Comparison of ENCODE assay signal across 8 mouse cellular contexts in genomic region chr7:107593904-107594303, GRCm38 (mm10). TPM values are rescaled to one million over a fixed set of nuclear protein-coding genes. Genes with fewer than 3 reads are reported as not detected.
DNase-seq lines count a peak whose midpoint lies in the region; ATAC-seq lines count a peak whose summit lies in the region.

No protein-coding gene starts in this region.

- 30% methylated on average over 7 of the region's 7 CpGs for WGBS in forebrain, embryonic 11.5 days
- WGBS in forebrain, embryonic 16.5 days, result 32% methylated on average over 7 of the region's 7 CpGs

- H3K36me3 ChIP-seq in forebrain, embryonic 11.5 days (ENCODE audit: control insufficient read depth, insufficient read depth, low read length), result no peaks in the 10 kb centered on the region
- H3K36me3 ChIP-seq in forebrain, embryonic 16.5 days (ENCODE audit: control insufficient read depth, insufficient read depth), result no peaks in the 10 kb centered on the region
- no peaks in the 10 kb centered on the region for H3K36me3 ChIP-seq in splenic B cell, adult 2 months (ENCODE audit: control insufficient read depth, insufficient read depth, low read length, poor library complexity, severe bottlenecking)

- no peak overlapping the region; the same call in 1 of the 2 replicates for H3K9ac ChIP-seq in forebrain, embryonic 11.5 days (ENCODE audit: low read length)
- H3K9ac ChIP-seq in forebrain, embryonic 16.5 days (replicated peaks; ENCODE audit: low read depth, low read length), result no peak overlapping the region

- H3K9me3 ChIP-seq in forebrain, embryonic 11.5 days (ENCODE audit: control insufficient read depth, low read length), result no peaks in the 10 kb centered on the region
- no peaks in the 10 kb centered on the region for H3K9me3 ChIP-seq in forebrain, embryonic 16.5 days (ENCODE audit: control insufficient read depth, low read length)

- H3K4me2 ChIP-seq in forebrain, embryonic 11.5 days (ENCODE audit: low read depth, low read length, severe bottlenecking), result peak overlapping the region; percentile 77; the same call in 1 of the 2 replicates
- no peak overlapping the region; the same call in 1 of the 2 replicates for H3K4me2 ChIP-seq in forebrain, embryonic 16.5 days (ENCODE audit: low read length)

- ATAC-seq in forebrain, embryonic 11.5 days (replicated peaks; ENCODE audit: low FRiP score), result no peak
- ATAC-seq in forebrain, embryonic 16.5 days, result no peak
- ATAC-seq in hematopoietic stem cell, adult 5-6 weeks (replicated peaks in 1 of 2; ENCODE audit: insufficient read depth in 1 of 2, low FRiP score in 2 of 2, low TSS enrichment in 1 of 2, low read depth in 1 of 2, poor library complexity in 2 of 2, severe bottlenecking in 2 of 2), result peak; percentile 56 to 59

- no peaks in the 10 kb centered on the region; the same call in 1 of the 2 replicates for H3K27me3 ChIP-seq in forebrain, embryonic 11.5 days (ENCODE audit: control insufficient read depth, insufficient read depth, low read length)
- H3K27me3 ChIP-seq in forebrain, embryonic 16.5 days (replicated peaks; ENCODE audit: control insufficient read depth, insufficient read depth, low read length), result 0 out of 2 replicates have a peak, but pooled peaks cover 4% of the 10 kb centered on the region
- no peaks in the 10 kb centered on the region for H3K27me3 ChIP-seq in splenic B cell, adult 2 months (ENCODE audit: control insufficient read depth, insufficient read depth, low read length, poor library complexity, severe bottlenecking)

- DNase-seq in forebrain, embryonic 11.5 days (ENCODE audit: low spot score), result no peak
- peak; percentile 51 for DNase-seq in lung, postnatal 36 days
- DNase-seq in splenic B cell, adult 2 months (ENCODE audit: low read depth, low spot score), result peak; percentile 83
- DNase-seq in left cerebral cortex, adult 11 months (ENCODE audit: low spot score), result no peak
- no peak for DNase-seq in cerebellum, adult 11 months

- no peak overlapping the region for H3K27ac ChIP-seq in forebrain, embryonic 11.5 days (ENCODE audit: low read depth, low read length)
- no peak overlapping the region for H3K27ac ChIP-seq in forebrain, embryonic 16.5 days (ENCODE audit: low read length)
- H3K27ac ChIP-seq in brown adipose tissue, adult 24 weeks (replicated peaks; ENCODE audit: low read depth, low read length), result no peak overlapping the region

- no peak overlapping the region for H3K4me3 ChIP-seq in forebrain, embryonic 11.5 days (ENCODE audit: low read depth, low read length)
- no peak overlapping the region for H3K4me3 ChIP-seq in forebrain, embryonic 16.5 days (replicated peaks; ENCODE audit: low read length)
- H3K4me3 ChIP-seq in brown adipose tissue, adult 24 weeks (ENCODE audit: insufficient read depth, low read depth, low read length), result 0 out of 2 replicates have a peak overlapping the region, but pooled peaks have one; percentile 65

- peaks cover 2% of the 10 kb centered on the region; the same call in 1 of the 2 replicates for H3K4me1 ChIP-seq in forebrain, embryonic 11.5 days (replicated peaks; ENCODE audit: control insufficient read depth, insufficient read depth, low read length)
- H3K4me1 ChIP-seq in forebrain, embryonic 16.5 days (replicated peaks; ENCODE audit: control insufficient read depth, insufficient read depth, low read length), result peaks cover 8% of the 10 kb centered on the region
- H3K4me1 ChIP-seq in brown adipose tissue, adult 24 weeks (ENCODE audit: control insufficient read depth, insufficient read depth, insufficient read length, low read length), result no peaks in the 10 kb centered on the region

RNA-seq across cellular contexts. Expression of gene Ppfibp2, which starts 1.1 kb away (rescaled TPM):
- polyA plus RNA-seq in forebrain, embryonic 11.5 days (2014; fragmentation: Nextera tagmentation; extraction: Ambion mirVana), result 3.2 and 4.2 TPM in 2 replicates
- 1.5 and 1.7 TPM in 2 replicates for polyA plus RNA-seq in forebrain, embryonic 16.5 days (2015; fragmentation: Nextera tagmentation; extraction: Ambion mirVana)
- 1.7 TPM in 2 replicates for polyA plus RNA-seq in brown adipose tissue, adult 24 weeks (2012; ENCODE audit: insufficient read depth, insufficient read length, missing spikeins)
- 13.7 and 14.3 TPM in 2 replicates for total RNA-seq in hematopoietic stem cell, adult 5-6 weeks (2017)

RNA-seq across cellular contexts. Expression of gene Olfml1, which starts 26.7 kb away (rescaled TPM):
- 5.6 and 6.9 TPM in 2 replicates for polyA plus RNA-seq in forebrain, embryonic 11.5 days (2014; fragmentation: Nextera tagmentation; extraction: Ambion mirVana)
- polyA plus RNA-seq in forebrain, embryonic 16.5 days (2015; fragmentation: Nextera tagmentation; extraction: Ambion mirVana), result 2.6 and 4.5 TPM in 2 replicates
- polyA plus RNA-seq in brown adipose tissue, adult 24 weeks (2012; ENCODE audit: insufficient read depth, insufficient read length, missing spikeins), result 4.7 and 7.1 TPM in 2 replicates
- 0.31 TPM in 1 of 2 replicates, not detected in the other for total RNA-seq in hematopoietic stem cell, adult 5-6 weeks (2017)

RNA-seq across cellular contexts. Expression of gene 5330417H12Rik, which starts 31.1 kb away (rescaled TPM):
- polyA plus RNA-seq in forebrain, embryonic 11.5 days (2014; fragmentation: Nextera tagmentation; extraction: Ambion mirVana), result not detected in 2 replicates
- polyA plus RNA-seq in forebrain, embryonic 16.5 days (2015; fragmentation: Nextera tagmentation; extraction: Ambion mirVana), result not detected in 2 replicates
- not detected in 2 replicates for polyA plus RNA-seq in brown adipose tissue, adult 24 weeks (2012; ENCODE audit: insufficient read depth, insufficient read length, missing spikeins)
- total RNA-seq in hematopoietic stem cell, adult 5-6 weeks (2017), result not detected in 2 replicates

Comparison
In these comparisons a context has a peak if more than half of its experiments do, and no peak if none do; other contexts are left out.
1. ATAC-seq: peak in hematopoietic stem cell, adult 5-6 weeks (2 of 2); none in forebrain, embryonic 11.5 days (single experiment) and forebrain, embryonic 16.5 days (single experiment).
2. DNase-seq: peak in lung, postnatal 36 days (single experiment) and splenic B cell, adult 2 months (single experiment); none in forebrain, embryonic 11.5 days (single experiment), left cerebral cortex, adult 11 months (single experiment) and cerebellum, adult 11 months (single experiment).